Mouse (Mus musculus): ENCODE data around the gene Snapin. TPM values are rescaled to one million over a fixed set of nuclear protein-coding genes. Genes with fewer than 3 reads are reported as not detected.

The Snapin gene
- polyA plus RNA-seq, 1 experiment from 2014 or later: 104 TPM

- POLR2A ChIA-PET: interaction anchor here (1.3 kb wide), 1 partner anchor 8 kb away, joined by 3 read pairs; no protein-coding TSS in a partner anchor
- CTCF ChIA-PET: interaction anchor here (0.9 to 2.4 kb wide), 7 partner anchors 10 to 181 kb away, joined by 3 to 10 read pairs (median 4); partner anchors contain the start of gene Ints3
- in situ Hi-C loops (cut with MboI; ENCODE audit: low pct_unique_long_range_greater_than_20kb): loop anchor here (5.0 to 10.0 kb wide), 2 partner anchors 47 to 200 kb away; partner anchors contain the start of gene Dennd4b
- DNase-seq (ENCODE audit: low read depth, low spot score) (no peak), ATAC-seq (no peak)
- TF ChIP-seq CTCF (IDR thresholded peaks at IDR 0.05): no peak
- H3K27me3 ChIP-seq: peaks cover 13% of the 10 kb centered on the region
Observed at GRCm38 (mm10) chr3:90464552-90465080, 26.2 kb downstream of the Snapin start.

- no peak for TF ChIP-seq CTCF (IDR thresholded peaks at IDR 0.05)
- ATAC-seq (no peak), DNase-seq (ENCODE audit: low read depth, low spot score) (no peak)
- POLR2A ChIA-PET: no interaction called here
- H3K27me3 ChIP-seq: peaks cover 13% of the 10 kb centered on the region
- CTCF ChIA-PET: interaction anchor here (2.3 kb wide), 1 partner anchor 50 kb away, joined by 10 read pairs; no protein-coding TSS in a partner anchor
- in situ Hi-C loops (cut with MboI; ENCODE audit: low pct_unique_long_range_greater_than_20kb): loop anchor here (10.0 kb wide), 1 partner anchor 198 kb away; the partner anchor contains the start of gene Dennd4b
Observed at GRCm38 (mm10) chr3:90462579-90462978, 28.3 kb downstream of the Snapin start.

GRCm38 (mm10) chr3:90461935-90462334, 28.9 kb downstream of the Snapin start:
- H3K27me3 ChIP-seq: peaks cover 13% of the 10 kb centered on the region
- ChIA-PET CTCF (interaction anchor here (3.5 kb wide), 1 partner anchor 50 kb away, joined by 15 read pairs; no protein-coding TSS in a partner anchor), POLR2A (no interaction called here)
- TF ChIP-seq CTCF (IDR thresholded peaks at IDR 0.05): no peak
- ATAC-seq (no peak), DNase-seq (ENCODE audit: low read depth, low spot score) (no peak)
- in situ Hi-C loops (cut with MboI; ENCODE audit: low pct_unique_long_range_greater_than_20kb): loop anchor here (10.0 kb wide), 1 partner anchor 197 kb away; the partner anchor contains the start of gene Dennd4b

DNA sequence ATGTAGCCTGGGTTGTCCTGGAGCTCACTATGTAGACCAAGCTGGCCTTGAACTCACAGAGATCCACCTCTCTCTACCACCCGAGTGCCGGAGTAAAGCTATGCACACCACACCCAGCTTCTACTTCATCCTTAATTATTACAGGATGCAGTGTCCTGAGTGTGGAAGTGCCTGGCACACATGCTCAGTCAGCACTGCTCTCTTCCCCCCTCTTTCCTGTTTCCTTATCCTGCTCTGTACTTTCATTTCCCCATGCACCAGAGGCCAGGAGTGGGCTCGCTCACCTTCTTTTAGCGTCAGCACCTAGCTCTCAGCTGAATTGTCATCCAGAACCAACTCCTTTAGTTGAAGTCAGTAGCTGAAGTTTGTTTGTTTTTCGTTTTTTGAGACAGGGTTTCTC, 30.5 kb downstream of the Snapin start:
- DNase-seq (ENCODE audit: low read depth, low spot score) (no peak), ATAC-seq (no peak)
- CTCF ChIA-PET: interaction anchor here (1.3 to 3.5 kb wide), 3 partner anchors 8 to 48 kb away, joined by 4 to 15 read pairs (median 7); no protein-coding TSS in a partner anchor
- POLR2A ChIA-PET: interaction anchor here (1.1 to 1.4 kb wide), 2 partner anchors 26 to 34 kb away, joined by 3 read pairs; partner anchors contain the start of gene Ints3
- H3K27me3 ChIP-seq: peaks cover 10% of the 10 kb centered on the region
- in situ Hi-C loops (cut with MboI; ENCODE audit: low pct_unique_long_range_greater_than_20kb): loop anchor here (10.0 kb wide), 1 partner anchor 196 kb away; the partner anchor contains the start of gene Dennd4b
- TF ChIP-seq CTCF (IDR thresholded peaks at IDR 0.05): no peak

DNA sequence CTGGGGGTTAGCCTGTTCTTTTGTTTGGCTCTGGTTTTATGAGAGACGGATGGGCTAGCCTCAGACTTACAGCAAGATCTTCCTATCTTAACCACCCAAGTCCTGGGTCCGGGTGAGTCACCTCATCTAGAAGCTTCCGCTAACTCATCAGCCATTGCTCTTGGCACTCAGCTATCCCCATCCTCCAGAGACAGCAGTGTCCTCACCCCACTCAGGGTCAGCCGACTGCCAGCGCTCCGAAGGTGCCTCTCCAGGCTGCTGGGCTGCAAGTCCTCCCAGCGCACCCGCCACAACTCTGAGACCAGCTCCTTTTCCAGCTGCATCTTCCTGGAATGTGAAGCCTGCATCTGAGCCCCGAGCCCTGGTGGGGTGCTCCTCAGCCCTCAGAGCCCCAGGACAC, 31.1 kb downstream of the Snapin start:
- ChIA-PET CTCF (interaction anchor here (1.3 to 3.5 kb wide), 3 partner anchors 9 to 48 kb away, joined by 4 to 15 read pairs (median 7); no protein-coding TSS in a partner anchor), POLR2A (interaction anchor here (1.1 to 1.4 kb wide), 2 partner anchors 26 to 33 kb away, joined by 3 read pairs; partner anchors contain the start of gene Ints3)
- DNase-seq (ENCODE audit: low read depth, low spot score): no peak
- peaks cover 4% of the 10 kb centered on the region for H3K27me3 ChIP-seq
- in situ Hi-C loops (cut with MboI; ENCODE audit: low pct_unique_long_range_greater_than_20kb): loop anchor here (10.0 kb wide), 1 partner anchor 195 kb away; the partner anchor contains the start of gene Dennd4b
- ATAC-seq: no peak
- no peak for TF ChIP-seq CTCF (IDR thresholded peaks at IDR 0.05)

DNA sequence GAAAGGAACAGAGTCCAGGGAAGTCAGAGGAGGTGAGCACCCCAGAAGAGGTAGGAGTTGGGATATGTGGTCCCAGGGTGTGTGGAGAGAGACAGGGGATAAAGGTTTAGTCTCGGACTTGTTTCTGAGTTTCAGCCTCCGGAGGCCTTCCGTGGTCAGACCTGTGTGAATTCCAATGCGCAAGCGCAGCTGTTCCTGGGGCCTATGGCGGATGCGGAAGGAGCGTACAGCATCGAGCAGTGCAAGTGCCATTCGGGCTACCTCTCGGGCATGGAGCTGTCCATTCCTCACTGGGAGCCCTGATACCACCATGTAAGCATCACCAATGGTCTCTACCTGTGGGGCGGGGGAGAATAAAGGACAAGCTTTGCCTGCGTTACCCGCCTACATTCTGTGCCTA, 35.9 kb downstream of the Snapin start:
- POLR2A ChIA-PET: interaction anchor here (1.5 kb wide), 1 partner anchor 21 kb away, joined by 4 read pairs; the partner anchor contains the start of gene Ints3
- in situ Hi-C loops (cut with MboI; ENCODE audit: low pct_unique_long_range_greater_than_20kb): no loop called here
- CTCF ChIA-PET: interaction anchor here (1.0 to 4.0 kb wide), 4 partner anchors 10 to 41 kb away, joined by 3 to 16 read pairs (median 4); no protein-coding TSS in a partner anchor
- no peaks in the 10 kb centered on the region for H3K27me3 ChIP-seq
- ATAC-seq (no peak), DNase-seq (ENCODE audit: low read depth, low spot score) (no peak)
- no peak for TF ChIP-seq CTCF (IDR thresholded peaks at IDR 0.05)

DNA sequence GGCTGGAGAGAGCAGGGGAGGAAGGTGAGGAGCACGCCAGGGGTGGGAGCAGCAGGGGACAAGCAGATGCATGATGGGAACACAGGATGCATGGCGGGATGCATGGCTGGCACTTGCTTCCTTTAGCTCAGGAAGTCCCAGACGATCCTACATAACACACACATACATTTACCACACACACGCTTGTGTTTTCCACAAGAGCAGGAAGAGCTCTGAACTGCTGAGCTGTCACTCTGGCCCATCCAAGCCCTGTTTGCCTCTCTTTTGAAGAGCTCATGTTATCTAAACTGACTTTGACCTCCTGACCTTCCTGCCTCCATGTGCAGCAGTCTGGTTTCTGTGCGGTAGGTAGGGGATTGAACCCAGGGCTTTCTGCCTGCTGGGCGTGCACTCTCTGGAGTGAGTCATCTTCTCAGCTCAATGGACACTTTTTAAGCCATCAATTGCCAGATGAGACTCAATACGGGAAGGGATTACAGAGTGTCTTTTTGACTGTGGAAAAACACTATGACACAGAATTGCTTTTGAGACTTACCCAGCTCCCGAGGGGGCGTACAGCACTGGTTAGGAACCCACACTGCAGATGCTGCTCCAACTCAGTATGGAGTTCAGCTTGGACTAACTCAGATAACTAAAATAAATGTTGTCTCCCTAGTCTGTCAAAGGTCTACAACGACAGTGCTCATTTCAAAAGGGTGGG, 39.3 kb downstream of the Snapin start:
- ATAC-seq: no peak
- POLR2A ChIA-PET: interaction anchor here (1.0 kb wide), 1 partner anchor 15 kb away, joined by 3 read pairs; no protein-coding TSS in a partner anchor
- no peak for DNase-seq (ENCODE audit: low read depth, low spot score)
- H3K27me3 ChIP-seq: no peaks in the 10 kb centered on the region
- no peak for TF ChIP-seq CTCF (IDR thresholded peaks at IDR 0.05)
- in situ Hi-C loops (cut with MboI; ENCODE audit: low pct_unique_long_range_greater_than_20kb): no loop called here
- CTCF ChIA-PET: interaction anchor here (0.9 to 1.3 kb wide), 2 partner anchors 13 to 14 kb away, joined by 3 to 4 read pairs; no protein-coding TSS in a partner anchor

- ChIA-PET POLR2A (no interaction called here), CTCF (interaction anchor here (1.3 kb wide), 1 partner anchor 14 kb away, joined by 3 read pairs; no protein-coding TSS in a partner anchor)
- TF ChIP-seq CTCF (IDR thresholded peaks at IDR 0.05): no peak
- DNase-seq (ENCODE audit: low read depth, low spot score): no peak
- no peaks in the 10 kb centered on the region for H3K27me3 ChIP-seq
- in situ Hi-C loops (cut with MboI; ENCODE audit: low pct_unique_long_range_greater_than_20kb): no loop called here
- no peak for ATAC-seq
Observed at GRCm38 (mm10) chr3:90450874-90451273, 40.0 kb downstream of the Snapin start.

- DNase-seq (ENCODE audit: low read depth, low spot score) (no peak), ATAC-seq (no peak)
- no peak for TF ChIP-seq CTCF (IDR thresholded peaks at IDR 0.05)
- no peaks in the 10 kb centered on the region for H3K27me3 ChIP-seq
- POLR2A ChIA-PET: no interaction called here
- in situ Hi-C loops (cut with MboI; ENCODE audit: low pct_unique_long_range_greater_than_20kb): no loop called here
- CTCF ChIA-PET: interaction anchor here (4.2 kb wide), 1 partner anchor 9 kb away, joined by 13 read pairs; no protein-coding TSS in a partner anchor
Observed at GRCm38 (mm10) chr3:90448626-90449025, 42.2 kb downstream of the Snapin start.

GRCm38 (mm10) chr3:90447123-90447494, 43.7 kb downstream of the Snapin start:
- DNase-seq (ENCODE audit: low read depth, low spot score) (no peak), ATAC-seq (no peak)
- no peak for TF ChIP-seq CTCF (IDR thresholded peaks at IDR 0.05)
- H3K27me3 ChIP-seq: no peaks in the 10 kb centered on the region
- ChIA-PET CTCF (interaction anchor here (2.3 to 4.2 kb wide), 2 partner anchors 10 kb away, joined by 11 to 13 read pairs; no protein-coding TSS in a partner anchor), POLR2A (interaction anchor here (1.0 kb wide), 1 partner anchor 11 kb away, joined by 3 read pairs; no protein-coding TSS in a partner anchor)
- in situ Hi-C loops (cut with MboI; ENCODE audit: low pct_unique_long_range_greater_than_20kb): no loop called here

Data from Patski (cell line).